Comparison of ENCODE assay signal across 8 mouse cellular contexts in genomic region chr2:105126691-105127530, GRCm38 (mm10). TPM values are rescaled to one million over a fixed set of nuclear protein-coding genes. Genes with fewer than 3 reads are reported as not detected.
DNase-seq lines count a peak whose midpoint lies in the region; ATAC-seq lines count a peak whose summit lies in the region.

No protein-coding gene starts in this region.

- H3K9me3 ChIP-seq in megakaryocyte, embryonic 14.5 days = peaks cover 6% of the 10 kb centered on the region
- H3K9me3 ChIP-seq in heart, embryonic 15.5 days (replicated peaks) = no peaks in the 10 kb centered on the region
- no peaks in the 10 kb centered on the region for H3K9me3 ChIP-seq in neural tube, embryonic 15.5 days (replicated peaks)

- no peak for ATAC-seq in megakaryocyte, adult 5-6 weeks (ENCODE audit: poor library complexity, severe bottlenecking)
- peak; percentile 27 for ATAC-seq in heart, embryonic 15.5 days (replicated peaks; ENCODE audit: insufficient number of reproducible peaks, insufficient read depth, low FRiP score, low read depth)
- ATAC-seq in neural tube, embryonic 15.5 days (ENCODE audit: low FRiP score) = 0 out of 2 replicates have a peak, but pooled peaks have one; percentile 4

- peak overlapping the region; percentile 55 for H3K9ac ChIP-seq in heart, embryonic 15.5 days
- H3K9ac ChIP-seq in neural tube, embryonic 15.5 days (replicated peaks) = no peak overlapping the region

- peak overlapping the region; percentile 78 for H3K4me3 ChIP-seq in megakaryocyte, embryonic 14.5 days (replicated peaks)
- peak overlapping the region; percentile 53 for H3K4me3 ChIP-seq in heart, embryonic 15.5 days
- peak overlapping the region; percentile 27 for H3K4me3 ChIP-seq in neural tube, embryonic 15.5 days (replicated peaks)

- DNase-seq in kidney, postnatal 4 days = peak; percentile 61 to 73
- DNase-seq in natural killer cell, adult 2 months (ENCODE audit: low spot score in 2 of 2) = no peak
- DNase-seq in frontal cortex, postnatal 10 days (ENCODE audit: low spot score in 2 of 2) = no peak
- DNase-seq in urinary bladder, adult 2 months (ENCODE audit: low spot score) = no peak

- H3K27ac ChIP-seq in heart, embryonic 15.5 days = peak overlapping the region; percentile 72
- H3K27ac ChIP-seq in neural tube, embryonic 15.5 days (replicated peaks) = no peak overlapping the region

- WGBS in heart, embryonic 15.5 days = under 1% methylated on average over 91 of the region's 92 CpGs
- WGBS in neural tube, embryonic 15.5 days = under 1% methylated on average over 80 of the region's 92 CpGs

- H3K4me2 ChIP-seq in heart, embryonic 15.5 days = peak overlapping the region; percentile 64
- peak overlapping the region; percentile 40 for H3K4me2 ChIP-seq in neural tube, embryonic 15.5 days

- peaks cover 97% of the 10 kb centered on the region for H3K27me3 ChIP-seq in megakaryocyte, embryonic 14.5 days (replicated peaks)
- peaks cover 93% of the 10 kb centered on the region for H3K27me3 ChIP-seq in heart, embryonic 15.5 days
- H3K27me3 ChIP-seq in neural tube, embryonic 15.5 days (replicated peaks) = peaks cover 93% of the 10 kb centered on the region

- peaks cover 47% of the 10 kb centered on the region for H3K4me1 ChIP-seq in megakaryocyte, embryonic 14.5 days
- peaks cover 40% of the 10 kb centered on the region for H3K4me1 ChIP-seq in heart, embryonic 15.5 days (replicated peaks)
- peaks cover 24% of the 10 kb centered on the region for H3K4me1 ChIP-seq in neural tube, embryonic 15.5 days

- no peaks in the 10 kb centered on the region for H3K36me3 ChIP-seq in megakaryocyte, embryonic 14.5 days (replicated peaks; ENCODE audit: low read length)
- H3K36me3 ChIP-seq in heart, embryonic 15.5 days = no peaks in the 10 kb centered on the region
- H3K36me3 ChIP-seq in neural tube, embryonic 15.5 days = no peaks in the 10 kb centered on the region

RNA-seq across cellular contexts. Expression of gene Wt1, which starts 0.6 kb away (rescaled TPM):
- not detected in 2 replicates for polyA plus RNA-seq in megakaryocyte, embryonic 14.5 days (2012; ENCODE audit: insufficient read depth, low replicate concordance)
- total RNA-seq in megakaryocyte, adult 5-6 weeks (2015) = not detected in 2 replicates
- not detected in 2 replicates for total RNA-seq in megakaryocyte, adult 5-6 weeks (2017)
- 21.9 and 23.5 TPM in 2 replicates for polyA plus RNA-seq in heart, embryonic 15.5 days (2015; fragmentation: Nextera tagmentation; extraction: Ambion mirVana)
- polyA plus RNA-seq in neural tube, embryonic 15.5 days (2015; fragmentation: Nextera tagmentation; extraction: Ambion mirVana) = 2.6 and 4.5 TPM in 2 replicates
- 3.4 and 6.0 TPM in 2 replicates for polyA plus RNA-seq in urinary bladder, adult 2 months (2012; rRNA removed)

RNA-seq across cellular contexts. Expression of gene Gm11060, which starts 35.1 kb away (rescaled TPM):
- polyA plus RNA-seq in megakaryocyte, embryonic 14.5 days (2012; ENCODE audit: insufficient read depth, low replicate concordance) = not detected in 2 replicates
- not detected in 2 replicates for total RNA-seq in megakaryocyte, adult 5-6 weeks (2015)
- total RNA-seq in megakaryocyte, adult 5-6 weeks (2017) = not detected in 2 replicates
- polyA plus RNA-seq in heart, embryonic 15.5 days (2015; fragmentation: Nextera tagmentation; extraction: Ambion mirVana) = not detected in 2 replicates
- not detected in 2 replicates for polyA plus RNA-seq in neural tube, embryonic 15.5 days (2015; fragmentation: Nextera tagmentation; extraction: Ambion mirVana)
- not detected in 2 replicates for polyA plus RNA-seq in urinary bladder, adult 2 months (2012; rRNA removed)

Comparison
In these comparisons a context has a peak if more than half of its experiments do, and no peak if none do; other contexts are left out.
1. H3K4me3 ChIP-seq: peak in every context shown above with its lines; median percentile 78 in megakaryocyte, embryonic 14.5 days; 53 in heart, embryonic 15.5 days; 27 in neural tube, embryonic 15.5 days.
2. DNase-seq: peak in kidney, postnatal 4 days (2 of 2); none in natural killer cell, adult 2 months (0 of 2), frontal cortex, postnatal 10 days (0 of 2) and urinary bladder, adult 2 months (single experiment).